Mouse (Mus musculus): ENCODE results near the gene Satb1.

GRCm38 (mm10) chr17:51775070-51775881 lies 57.8 kb downstream of the Satb1 start:
- TF ChIP-seq CTCF (IDR thresholded peaks at IDR 0.05; ENCODE audit: low read depth, low read length) (no peak), POLR2A (IDR thresholded peaks at IDR 0.05; ENCODE audit: extremely low read depth, insufficient read depth, low read length) (no peak)
